Mouse (Mus musculus) olfactory bulb, adult 2 months (tissue): ENCODE measurements around the gene Htr2b. TPM values are rescaled to one million over a fixed set of nuclear protein-coding genes. Genes with fewer than 3 reads are reported as not detected.
A peak's percentile ranks its signal among the peaks of the same experiment; 100 is the strongest.

Source experiments
- H3K27ac ChIP-seq: fragments of 200-500 bp; 2 replicates; pipeline ENCODE4 v1.5.1; 2012; ENCODE audit warnings: low read depth, low read length; ENCODE audit not compliant: insufficient read depth
- H3K4me1 ChIP-seq: fragments of 200-500 bp; 2 replicates; pipeline ENCODE4 v1.6.1; 2012; ENCODE audit warnings: low read length; ENCODE audit not compliant: control insufficient read depth, insufficient read depth
- H3K4me3 ChIP-seq: fragments of 200-500 bp; 2 replicates; pipeline ENCODE4 v1.5.1; 2012; ENCODE audit warnings: mild to moderate bottlenecking, low read depth, low read length, moderate library complexity; ENCODE audit not compliant: insufficient read depth
- CTCF ChIP-seq: fragments of 200-500 bp; IDR thresholded peaks from 2 replicates; pipeline ENCODE4 v1.5.1; 2012; ENCODE audit warnings: low read depth, mild to moderate bottlenecking, low read length, moderate library complexity; ENCODE audit not compliant: insufficient read depth
- POLR2A ChIP-seq: fragments of 200-500 bp; IDR thresholded peaks from 2 replicates; pipeline ENCODE4 v1.6.1; 2012; ENCODE audit warnings: mild to moderate bottlenecking, low read depth, low read length, moderate library complexity; ENCODE audit not compliant: insufficient read depth
- WGBS: fragments of 180-500 bp; shearing (Covaris S2); methylation state at CpG from one replicate; pipeline ENCODE4 v1.1.7; 2018; 5-methylcytosine and 5-hydroxymethylcytosine counted together
- polyA plus RNA-seq: library from polyadenylated mRNA; stranded (reverse); fragments of >200 nt; gene quantifications from 2 replicates; pipeline ENCODE4 v1.2.4, GENCODE M21; 2012; ENCODE audit warnings: low replicate concordance; ENCODE audit not compliant: missing spikeins, insufficient read depth, insufficient read length

Htr2b gene
- polyA plus RNA-seq = not detected in 2 replicates

GRCm38 (mm10) chr1:86111779-86112178, at the start of gene Htr2b:
Gene Htr2b, minus strand, starts transcription at chr1:86111970.
- 31% methylated on average over 6 of the region's 6 CpGs for WGBS
- TF ChIP-seq POLR2A = no peak
- Histone ChIP-seq H3K27ac (no peak within 1 kb of the TSS), H3K4me1 (no peaks in the 10 kb centered on the region), H3K4me3 (no peak within 1 kb of the TSS)

- no peak overlapping the region for H3K4me3 ChIP-seq
- no peak for TF ChIP-seq CTCF
- WGBS = 96% methylated on average over 5 of the region's 5 CpGs
- H3K27ac ChIP-seq = no peak overlapping the region
- peaks cover 3% of the 10 kb centered on the region; the same call in 1 of the 2 replicates for H3K4me1 ChIP-seq
Measured at GRCm38 (mm10) chr1:86161061-86161460, 49.3 kb upstream of the Htr2b start.

- Histone ChIP-seq H3K4me3 (no peak overlapping the region), H3K4me1 (peaks cover 6% of the 10 kb centered on the region; the same call in 1 of the 2 replicates), H3K27ac (no peak overlapping the region)
- 95% methylated on average over 5 of the region's 5 CpGs for WGBS
- no peak for TF ChIP-seq CTCF
- no peak for TF ChIP-seq POLR2A
Measured at GRCm38 (mm10) chr1:86160479-86160878, 48.7 kb upstream of the Htr2b start.

- TF ChIP-seq POLR2A = no peak
- no peak for TF ChIP-seq CTCF
- no peak overlapping the region for H3K27ac ChIP-seq
- H3K4me1 ChIP-seq = peaks cover 8% of the 10 kb centered on the region; the same call in 1 of the 2 replicates
- 92% methylated on average over 6 of the region's 6 CpGs for WGBS
- no peak overlapping the region for H3K4me3 ChIP-seq
Measured at GRCm38 (mm10) chr1:86160059-86160458, 48.3 kb upstream of the Htr2b start.

- no peak overlapping the region for H3K4me3 ChIP-seq
- WGBS = 89% methylated on average over 6 of the region's 6 CpGs
- no peak overlapping the region for H3K27ac ChIP-seq
- TF ChIP-seq CTCF (no peak), POLR2A (no peak)
- peaks cover 12% of the 10 kb centered on the region; the same call in 1 of the 2 replicates for H3K4me1 ChIP-seq
Measured at GRCm38 (mm10) chr1:86156595-86156994, 44.8 kb upstream of the Htr2b start.

- Histone ChIP-seq H3K27ac (no peak overlapping the region), H3K4me3 (no peak overlapping the region), H3K4me1 (peaks cover 12% of the 10 kb centered on the region; the same call in 1 of the 2 replicates)
- TF ChIP-seq POLR2A (no peak), CTCF (no peak)
- WGBS = 84% methylated on average over 3 of the region's 3 CpGs
Measured at GRCm38 (mm10) chr1:86156075-86156474, 44.3 kb upstream of the Htr2b start.

GRCm38 (mm10) chr1:86154824-86155164, 43.0 kb upstream of the Htr2b start:
- peaks cover 12% of the 10 kb centered on the region; the same call in 1 of the 2 replicates for H3K4me1 ChIP-seq
- H3K27ac ChIP-seq = no peak overlapping the region
- TF ChIP-seq CTCF (no peak), POLR2A (no peak; the same call in 1 of the 2 replicates)
- WGBS = under 1% methylated on average over 18 of the region's 18 CpGs
- peak overlapping the region; percentile 94 for H3K4me3 ChIP-seq

- Histone ChIP-seq H3K4me1 (peaks cover 12% of the 10 kb centered on the region; the same call in 1 of the 2 replicates), H3K4me3 (peak within 1 kb of the TSS; percentile 94), H3K27ac (peak within 1 kb of the TSS; percentile 42)
- WGBS = 2% methylated on average over 40 of the region's 40 CpGs
- peak; percentile 84 for TF ChIP-seq POLR2A
- no peak for TF ChIP-seq CTCF
Measured at GRCm38 (mm10) chr1:86154133-86154823, 42.5 kb upstream of the Htr2b start, which contains the start of gene Armc9. Gene Armc9, plus strand, starts transcription at chr1:86154780.

GRCm38 (mm10) chr1:86152618-86153017, 40.8 kb upstream of the Htr2b start:
- no peak overlapping the region for H3K27ac ChIP-seq
- H3K4me3 ChIP-seq = no peak overlapping the region
- no peak for TF ChIP-seq POLR2A
- no peak for TF ChIP-seq CTCF
- H3K4me1 ChIP-seq = peaks cover 12% of the 10 kb centered on the region; the same call in 1 of the 2 replicates
- WGBS = 97% methylated on average over 1 of the region's 1 CpGs

- Histone ChIP-seq H3K4me3 (no peak overlapping the region), H3K4me1 (peaks cover 12% of the 10 kb centered on the region; the same call in 1 of the 2 replicates), H3K27ac (no peak overlapping the region)
- 92% methylated on average over 7 of the region's 7 CpGs for WGBS
- TF ChIP-seq CTCF = no peak
- TF ChIP-seq POLR2A = no peak
Measured at GRCm38 (mm10) chr1:86151376-86151775, 39.6 kb upstream of the Htr2b start.
